Mouse (Mus musculus) bone marrow macrophage, adult 2 months (primary cell): ENCODE measurements around the gene Fndc10.

ENCODE experiments used
- CTCF ChIP-seq: IDR thresholded peaks from 2 replicates; pipeline ENCODE4 v1.5.1; 2012; ENCODE audit warnings: low read depth, mild to moderate bottlenecking, low read length, moderate library complexity
- POLR2A ChIP-seq: IDR thresholded peaks from 2 replicates; pipeline ENCODE4 v1.6.1; 2012; ENCODE audit warnings: mild to moderate bottlenecking, low read depth, low read length, borderline replicate concordance

GRCm38 (mm10) chr4:155735788-155736187 is 41.6 kb downstream of the Fndc10 start:
- no peak for TF ChIP-seq CTCF
- no peak for TF ChIP-seq POLR2A
